Mouse (Mus musculus): Measurements from ENCODE around the gene Acad11.

DNA sequence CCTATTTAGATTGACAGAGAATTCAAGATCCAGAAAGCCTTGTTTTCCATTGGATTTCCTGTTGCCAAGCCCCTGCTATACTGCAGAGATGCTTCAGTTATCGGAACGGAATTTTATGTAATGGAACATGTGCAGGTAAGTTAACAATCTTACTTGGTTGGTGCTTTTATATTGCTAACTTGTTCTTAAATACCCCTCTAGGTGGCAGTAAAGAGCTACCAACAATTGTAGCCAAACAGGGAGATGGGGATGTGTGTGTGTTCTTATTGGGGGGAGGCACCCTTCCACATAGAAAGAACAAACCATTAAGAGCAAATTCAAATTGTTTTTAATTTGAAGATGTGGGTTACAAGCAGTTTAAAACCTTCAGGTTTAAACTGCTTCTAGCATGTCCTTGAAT is 12.6 kb downstream of the Acad11 start:
- TF ChIP-seq CTCF (IDR thresholded peaks at IDR 0.05; ENCODE audit: borderline replicate concordance, insufficient read depth, low read depth, low read length) (no peak), POLR2A (IDR thresholded peaks at IDR 0.05; ENCODE audit: borderline replicate concordance, insufficient read depth, low read length) (no peak)

Measured in cerebellum, adult 2 months (tissue).